Mouse (Mus musculus): ENCODE measurements around the gene P2ry6. TPM values are rescaled to one million over a fixed set of nuclear protein-coding genes. Genes with fewer than 3 reads are reported as not detected.

The P2ry6 gene
- polyA plus RNA-seq, 1 experiment = 0.04 TPM

DNA sequence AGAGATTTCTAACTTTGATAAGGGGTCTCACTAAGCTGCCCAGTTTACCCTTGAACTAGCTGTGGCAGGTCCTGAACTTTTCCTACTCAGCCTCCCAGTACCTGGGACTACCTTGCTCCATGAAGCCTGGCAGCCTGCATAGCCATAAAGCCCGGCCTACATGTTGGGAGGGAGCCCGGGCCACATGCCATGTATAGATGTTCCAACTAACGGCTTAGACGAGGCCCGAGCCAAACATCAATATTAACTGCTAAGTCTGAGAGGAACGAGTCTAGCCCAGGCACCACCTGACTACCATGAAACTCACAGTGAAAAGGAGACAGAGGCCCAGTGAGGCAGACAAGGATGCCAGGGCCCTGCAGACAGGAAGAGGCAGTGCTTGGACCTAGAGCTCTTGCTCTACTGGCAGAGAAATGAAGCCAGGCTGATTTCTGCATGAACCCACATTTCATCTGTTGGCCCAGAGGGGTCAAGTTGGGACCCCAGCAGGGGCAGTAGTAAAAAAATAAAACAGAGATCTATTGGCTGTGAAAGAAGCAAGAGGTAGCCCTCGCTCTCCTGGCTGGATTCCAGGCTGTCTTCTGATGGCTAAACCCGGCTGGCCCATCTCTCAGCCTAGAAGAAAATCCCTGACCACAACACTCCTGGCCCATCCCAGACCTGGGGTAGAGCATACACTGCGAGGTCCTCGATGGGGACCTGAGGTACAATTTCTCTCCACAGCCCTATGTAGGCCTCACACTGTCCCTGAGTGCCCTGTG, 68.2 kb downstream of the P2ry6 start:
- peaks cover 42% of the 10 kb centered on the region for H3K79me3 ChIP-seq (ENCODE audit: low read depth)
- no peaks in the 10 kb centered on the region for H3K36me3 ChIP-seq (ENCODE audit: control insufficient read depth, insufficient read depth)
- no peak overlapping the region for H3ac ChIP-seq (ENCODE audit: control insufficient read depth, insufficient read length, low read depth)
- H3K79me2 ChIP-seq (ENCODE audit: control insufficient read depth, insufficient read depth) = peaks cover 90% of the 10 kb centered on the region
- TF ChIP-seq USF1 (IDR thresholded peaks at IDR 0.05; ENCODE audit: low read depth) (no peak), MYOG (IDR thresholded peaks at IDR 0.05; ENCODE audit: control insufficient read depth, extremely low read depth, insufficient read length) (no peak), CTCF (IDR thresholded peaks at IDR 0.05; ENCODE audit: control insufficient read depth, insufficient read depth, insufficient read length) (no peak), CEBPB (IDR thresholded peaks at IDR 0.05; ENCODE audit: low read depth) (no peak), MAX (IDR thresholded peaks at IDR 0.05) (no peak), MYOD1 (IDR thresholded peaks at IDR 0.05; ENCODE audit: control insufficient read depth, insufficient read length, low read depth) (no peak), FOSL1 (IDR thresholded peaks at IDR 0.05; ENCODE audit: insufficient read depth, low read length, poor library complexity, severe bottlenecking) (no peak)
- H3K4me3 ChIP-seq (ENCODE audit: insufficient read depth, poor library complexity, severe bottlenecking) = no peak overlapping the region
- H3K27me3 ChIP-seq (ENCODE audit: control insufficient read depth, insufficient read depth, insufficient read length) = no peaks in the 10 kb centered on the region

DNA sequence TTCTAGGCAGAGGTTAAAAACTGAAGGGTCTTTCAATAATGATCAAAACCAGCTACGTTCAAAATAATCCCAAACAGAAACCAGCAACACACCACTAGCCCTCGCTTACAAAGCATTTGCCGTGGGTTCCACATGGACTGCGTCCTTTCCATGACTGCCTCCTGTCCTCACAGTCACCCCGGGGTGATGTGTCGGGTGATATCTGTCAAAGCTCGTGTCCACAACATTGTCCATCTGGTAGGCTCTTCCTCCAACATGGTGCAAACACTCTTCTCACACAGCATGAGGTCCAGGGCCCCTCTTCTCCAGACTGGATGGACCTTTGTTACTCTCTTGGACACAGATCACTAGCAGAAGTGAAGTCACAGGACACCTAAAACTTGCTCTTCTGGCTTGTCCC, 69.4 kb downstream of the P2ry6 start:
- Histone ChIP-seq H3K36me3 (ENCODE audit: control insufficient read depth, insufficient read depth) (no peaks in the 10 kb centered on the region), H3K4me3 (ENCODE audit: insufficient read depth, poor library complexity, severe bottlenecking) (no peak overlapping the region), H3K79me3 (ENCODE audit: low read depth) (peaks cover 34% of the 10 kb centered on the region), H3ac (ENCODE audit: control insufficient read depth, insufficient read length, low read depth) (no peak overlapping the region), H3K27me3 (ENCODE audit: control insufficient read depth, insufficient read depth, insufficient read length) (no peaks in the 10 kb centered on the region), H3K79me2 (ENCODE audit: control insufficient read depth, insufficient read depth) (peaks cover 79% of the 10 kb centered on the region)
- no peak for TF ChIP-seq MAX (IDR thresholded peaks at IDR 0.05)
- TF ChIP-seq MYOD1 (IDR thresholded peaks at IDR 0.05; ENCODE audit: control insufficient read depth, insufficient read length, low read depth) = no peak
- TF ChIP-seq USF1 (IDR thresholded peaks at IDR 0.05; ENCODE audit: low read depth) = no peak
- TF ChIP-seq MYOG (IDR thresholded peaks at IDR 0.05; ENCODE audit: control insufficient read depth, extremely low read depth, insufficient read length) = no peak
- no peak for TF ChIP-seq FOSL1 (IDR thresholded peaks at IDR 0.05; ENCODE audit: insufficient read depth, low read length, poor library complexity, severe bottlenecking)
- no peak for TF ChIP-seq CEBPB (IDR thresholded peaks at IDR 0.05; ENCODE audit: low read depth)
- TF ChIP-seq CTCF (IDR thresholded peaks at IDR 0.05; ENCODE audit: control insufficient read depth, insufficient read depth, insufficient read length) = no peak

DNA sequence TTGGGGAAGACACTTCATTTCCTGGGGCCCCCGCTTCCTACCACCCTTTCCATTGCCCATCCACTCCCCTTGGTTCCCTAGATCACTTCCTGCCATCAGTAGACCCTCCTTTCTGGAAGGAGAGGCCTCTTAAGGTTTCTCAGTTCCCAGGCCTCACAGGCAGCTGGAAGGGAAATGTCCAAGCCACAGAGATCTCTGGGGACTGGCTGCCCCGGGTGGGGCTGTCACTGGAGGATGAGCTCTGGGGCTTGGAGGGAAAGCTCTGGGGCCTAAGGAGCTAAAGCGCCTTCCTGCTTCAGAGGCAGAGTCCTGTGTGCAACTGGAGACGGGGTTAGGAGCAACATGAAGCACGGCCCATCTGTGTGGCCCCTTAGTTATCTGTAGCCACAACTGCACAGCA, 69.8 kb downstream of the P2ry6 start:
- Histone ChIP-seq H3K4me3 (ENCODE audit: insufficient read depth, poor library complexity, severe bottlenecking) (no peak overlapping the region), H3K36me3 (ENCODE audit: control insufficient read depth, insufficient read depth) (no peaks in the 10 kb centered on the region), H3ac (ENCODE audit: control insufficient read depth, insufficient read length, low read depth) (no peak overlapping the region), H3K27me3 (ENCODE audit: control insufficient read depth, insufficient read depth, insufficient read length) (no peaks in the 10 kb centered on the region), H3K79me3 (ENCODE audit: low read depth) (peaks cover 31% of the 10 kb centered on the region), H3K79me2 (ENCODE audit: control insufficient read depth, insufficient read depth) (peaks cover 74% of the 10 kb centered on the region)
- TF ChIP-seq MAX (IDR thresholded peaks at IDR 0.05) (no peak), MYOD1 (IDR thresholded peaks at IDR 0.05; ENCODE audit: control insufficient read depth, insufficient read length, low read depth) (no peak), USF1 (IDR thresholded peaks at IDR 0.05; ENCODE audit: low read depth) (no peak), FOSL1 (IDR thresholded peaks at IDR 0.05; ENCODE audit: insufficient read depth, low read length, poor library complexity, severe bottlenecking) (no peak), MYOG (IDR thresholded peaks at IDR 0.05; ENCODE audit: control insufficient read depth, extremely low read depth, insufficient read length) (no peak), CEBPB (IDR thresholded peaks at IDR 0.05; ENCODE audit: low read depth) (no peak), CTCF (IDR thresholded peaks at IDR 0.05; ENCODE audit: control insufficient read depth, insufficient read depth, insufficient read length) (no peak)

DNA sequence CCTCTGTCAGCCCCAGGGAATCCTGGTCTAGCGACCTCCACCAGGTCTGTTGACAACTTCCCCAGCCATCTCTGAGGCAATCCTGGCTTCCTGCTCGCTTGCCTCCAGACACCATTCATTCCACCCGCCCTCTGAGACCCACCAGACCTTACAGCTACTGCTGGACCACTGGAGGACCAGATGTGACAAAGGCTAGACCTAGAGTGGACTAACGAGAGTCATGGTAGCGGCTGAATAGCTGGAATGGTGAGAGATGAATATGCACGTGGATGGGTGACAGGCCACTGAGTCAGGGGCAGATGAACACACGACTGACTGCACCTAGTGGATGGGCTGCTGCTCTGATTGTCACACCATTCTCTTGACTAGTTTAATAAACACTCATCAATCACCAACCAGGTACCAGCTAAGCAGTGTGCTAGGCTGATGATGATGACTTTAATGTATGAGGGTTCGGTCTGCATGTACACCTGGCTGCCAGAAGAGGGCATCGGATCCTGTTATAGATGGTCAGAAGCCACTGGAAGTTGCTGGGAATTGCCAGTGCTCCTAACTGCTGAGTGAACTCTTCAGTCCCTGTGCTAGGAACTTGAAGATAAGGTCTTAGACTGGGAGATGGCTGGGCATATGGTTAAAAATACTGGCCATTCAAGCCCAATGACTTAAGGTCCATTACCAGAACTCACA, 71.9 kb downstream of the P2ry6 start:
- no peak overlapping the region for H3K4me3 ChIP-seq (ENCODE audit: insufficient read depth, poor library complexity, severe bottlenecking)
- no peaks in the 10 kb centered on the region for H3K36me3 ChIP-seq (ENCODE audit: control insufficient read depth, insufficient read depth)
- no peaks in the 10 kb centered on the region for H3K27me3 ChIP-seq (ENCODE audit: control insufficient read depth, insufficient read depth, insufficient read length)
- H3ac ChIP-seq (ENCODE audit: control insufficient read depth, insufficient read length, low read depth) = no peak overlapping the region
- no peak for TF ChIP-seq MYOG (IDR thresholded peaks at IDR 0.05; ENCODE audit: control insufficient read depth, extremely low read depth, insufficient read length)
- TF ChIP-seq MAX (IDR thresholded peaks at IDR 0.05) = no peak
- TF ChIP-seq MYOD1 (IDR thresholded peaks at IDR 0.05; ENCODE audit: control insufficient read depth, insufficient read length, low read depth) = no peak
- TF ChIP-seq USF1 (IDR thresholded peaks at IDR 0.05; ENCODE audit: low read depth) = no peak
- no peak for TF ChIP-seq FOSL1 (IDR thresholded peaks at IDR 0.05; ENCODE audit: insufficient read depth, low read length, poor library complexity, severe bottlenecking)
- no peak for TF ChIP-seq CEBPB (IDR thresholded peaks at IDR 0.05; ENCODE audit: low read depth)
- TF ChIP-seq CTCF (IDR thresholded peaks at IDR 0.05; ENCODE audit: control insufficient read depth, insufficient read depth, insufficient read length) = no peak
- H3K79me2 ChIP-seq (ENCODE audit: control insufficient read depth, insufficient read depth) = peaks cover 60% of the 10 kb centered on the region
- peaks cover 28% of the 10 kb centered on the region for H3K79me3 ChIP-seq (ENCODE audit: low read depth)

DNA sequence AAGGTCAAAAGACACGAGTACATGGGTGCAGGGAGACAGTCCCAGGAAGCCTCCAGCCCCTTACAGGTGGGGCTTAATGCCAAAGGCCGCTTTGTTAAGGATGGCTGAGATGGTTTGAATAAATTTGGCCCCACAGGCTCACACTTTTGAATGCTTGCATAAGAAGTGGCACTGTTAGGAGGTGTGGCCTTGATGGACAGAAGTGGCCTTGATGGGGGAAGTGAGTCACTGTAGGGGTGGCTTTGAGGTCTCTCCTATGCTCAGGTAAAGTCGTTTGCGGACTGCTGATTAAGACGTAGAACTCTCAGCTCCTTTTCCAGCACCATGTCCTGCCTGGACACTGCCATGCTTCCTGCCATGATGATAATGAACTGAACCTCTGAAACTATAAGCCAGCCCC, 76.6 kb downstream of the P2ry6 start:
- TF ChIP-seq FOSL1 (IDR thresholded peaks at IDR 0.05; ENCODE audit: insufficient read depth, low read length, poor library complexity, severe bottlenecking) (no peak), MYOD1 (IDR thresholded peaks at IDR 0.05; ENCODE audit: control insufficient read depth, insufficient read length, low read depth) (no peak), CEBPB (IDR thresholded peaks at IDR 0.05; ENCODE audit: low read depth) (no peak), CTCF (IDR thresholded peaks at IDR 0.05; ENCODE audit: control insufficient read depth, insufficient read depth, insufficient read length) (no peak), USF1 (IDR thresholded peaks at IDR 0.05; ENCODE audit: low read depth) (no peak), MYOG (IDR thresholded peaks at IDR 0.05; ENCODE audit: control insufficient read depth, extremely low read depth, insufficient read length) (no peak), MAX (IDR thresholded peaks at IDR 0.05) (no peak)

More for the DNA sequence above, 76.6 kb downstream of the P2ry6 start:
- H3ac ChIP-seq (ENCODE audit: control insufficient read depth, insufficient read length, low read depth) = no peak overlapping the region
- H3K27me3 ChIP-seq (ENCODE audit: control insufficient read depth, insufficient read depth, insufficient read length) = no peaks in the 10 kb centered on the region
- H3K4me3 ChIP-seq (ENCODE audit: insufficient read depth, poor library complexity, severe bottlenecking) = no peak overlapping the region
- peaks cover 59% of the 10 kb centered on the region for H3K79me2 ChIP-seq (ENCODE audit: control insufficient read depth, insufficient read depth)
- H3K36me3 ChIP-seq (ENCODE audit: control insufficient read depth, insufficient read depth) = no peaks in the 10 kb centered on the region
- peaks cover 21% of the 10 kb centered on the region for H3K79me3 ChIP-seq (ENCODE audit: low read depth)
